Mouse (Mus musculus): ENCODE data around the gene Dkk1. TPM values are rescaled to one million over a fixed set of nuclear protein-coding genes. Genes with fewer than 3 reads are reported as not detected.

Dkk1 gene
- 2.8 and 3.6 TPM in 2 replicates for polyA plus RNA-seq (2014; fragmentation: Nextera tagmentation; extraction: Ambion mirVana)

GRCm38 (mm10) chr19:30549044-30549853, at the start of gene Dkk1:
Gene Dkk1 (minus strand): TSS chr19:30549665.
- peak within 1 kb of the TSS; percentile 43; the same call in 1 of the 2 replicates for H3K9ac ChIP-seq (replicated peaks; ENCODE audit: low read length)
- peak within 1 kb of the TSS; percentile 69 for H3K4me2 ChIP-seq (ENCODE audit: low read length)
- H3K9me3 ChIP-seq (ENCODE audit: control insufficient read depth, low read length): no peaks in the 10 kb centered on the region
- WGBS: under 1% methylated on average over 26 of the region's 26 CpGs
- H3K4me1 ChIP-seq (ENCODE audit: control insufficient read depth, insufficient read depth, low read length): peaks cover 13% of the 10 kb centered on the region
- ATAC-seq (ENCODE audit: low FRiP score, low TSS enrichment) (peak; percentile 67), DNase-seq (peak; percentile 84)
- H3K27me3 ChIP-seq (ENCODE audit: control insufficient read depth, insufficient read depth, low read length): peaks cover 35% of the 10 kb centered on the region; the same call in 1 of the 2 replicates
- H3K27ac ChIP-seq (replicated peaks; ENCODE audit: low read depth, low read length): peak within 1 kb of the TSS; percentile 52
- H3K4me3 ChIP-seq (replicated peaks; ENCODE audit: low read depth, low read length): peak within 1 kb of the TSS; percentile 36
- H3K36me3 ChIP-seq (ENCODE audit: control insufficient read depth, insufficient read depth, low read length): no peaks in the 10 kb centered on the region

- H3K4me1 ChIP-seq (ENCODE audit: control insufficient read depth, insufficient read depth, low read length): no peaks in the 10 kb centered on the region
- no peak for DNase-seq
- H3K36me3 ChIP-seq (ENCODE audit: control insufficient read depth, insufficient read depth, low read length): no peaks in the 10 kb centered on the region
- 69% methylated on average over 3 of the region's 3 CpGs for WGBS
- no peak overlapping the region for H3K27ac ChIP-seq (replicated peaks; ENCODE audit: low read depth, low read length)
- H3K9ac ChIP-seq (replicated peaks; ENCODE audit: low read length): no peak overlapping the region
- no peak overlapping the region for H3K4me2 ChIP-seq (ENCODE audit: low read length)
- no peaks in the 10 kb centered on the region for H3K9me3 ChIP-seq (ENCODE audit: control insufficient read depth, low read length)
- ATAC-seq (ENCODE audit: low FRiP score, low TSS enrichment): no peak
- no peaks in the 10 kb centered on the region for H3K27me3 ChIP-seq (ENCODE audit: control insufficient read depth, insufficient read depth, low read length)
- H3K4me3 ChIP-seq (replicated peaks; ENCODE audit: low read depth, low read length): no peak overlapping the region
Measured at GRCm38 (mm10) chr19:30586366-30586765, 36.9 kb upstream of the Dkk1 start.

GRCm38 (mm10) chr19:30564516-30564915, 15.1 kb upstream of the Dkk1 start:
- WGBS: 55% methylated on average over 6 of the region's 6 CpGs
- H3K4me3 ChIP-seq (replicated peaks; ENCODE audit: low read depth, low read length): no peak overlapping the region
- H3K4me2 ChIP-seq (ENCODE audit: low read length): no peak overlapping the region
- no peaks in the 10 kb centered on the region for H3K4me1 ChIP-seq (ENCODE audit: control insufficient read depth, insufficient read depth, low read length)
- no peaks in the 10 kb centered on the region for H3K9me3 ChIP-seq (ENCODE audit: control insufficient read depth, low read length)
- no peaks in the 10 kb centered on the region for H3K27me3 ChIP-seq (ENCODE audit: control insufficient read depth, insufficient read depth, low read length)
- H3K9ac ChIP-seq (replicated peaks; ENCODE audit: low read length): no peak overlapping the region
- no peak for DNase-seq
- no peak for ATAC-seq (ENCODE audit: low FRiP score, low TSS enrichment)
- no peaks in the 10 kb centered on the region for H3K36me3 ChIP-seq (ENCODE audit: control insufficient read depth, insufficient read depth, low read length)
- H3K27ac ChIP-seq (replicated peaks; ENCODE audit: low read depth, low read length): no peak overlapping the region

- DNase-seq: no peak
- Histone ChIP-seq H3K27me3 (ENCODE audit: control insufficient read depth, insufficient read depth, low read length) (no peaks in the 10 kb centered on the region), H3K4me3 (replicated peaks; ENCODE audit: low read depth, low read length) (no peak overlapping the region), H3K27ac (replicated peaks; ENCODE audit: low read depth, low read length) (no peak overlapping the region), H3K9ac (replicated peaks; ENCODE audit: low read length) (no peak overlapping the region), H3K4me1 (ENCODE audit: control insufficient read depth, insufficient read depth, low read length) (no peaks in the 10 kb centered on the region), H3K36me3 (ENCODE audit: control insufficient read depth, insufficient read depth, low read length) (no peaks in the 10 kb centered on the region), H3K4me2 (ENCODE audit: low read length) (no peak overlapping the region), H3K9me3 (ENCODE audit: control insufficient read depth, low read length) (no peaks in the 10 kb centered on the region)
- WGBS: 92% methylated on average over 3 of the region's 3 CpGs
- no peak for ATAC-seq (ENCODE audit: low FRiP score, low TSS enrichment)
Measured at GRCm38 (mm10) chr19:30563876-30564275, 14.4 kb upstream of the Dkk1 start.

- H3K27me3 ChIP-seq (ENCODE audit: control insufficient read depth, insufficient read depth, low read length): no peaks in the 10 kb centered on the region
- H3K9me3 ChIP-seq (ENCODE audit: control insufficient read depth, low read length): no peaks in the 10 kb centered on the region
- H3K4me3 ChIP-seq (replicated peaks; ENCODE audit: low read depth, low read length): no peak overlapping the region
- no peak overlapping the region for H3K4me2 ChIP-seq (ENCODE audit: low read length)
- no peak overlapping the region for H3K27ac ChIP-seq (replicated peaks; ENCODE audit: low read depth, low read length)
- DNase-seq (no peak), ATAC-seq (ENCODE audit: low FRiP score, low TSS enrichment) (no peak)
- H3K4me1 ChIP-seq (ENCODE audit: control insufficient read depth, insufficient read depth, low read length): no peaks in the 10 kb centered on the region
- H3K36me3 ChIP-seq (ENCODE audit: control insufficient read depth, insufficient read depth, low read length): no peaks in the 10 kb centered on the region
- H3K9ac ChIP-seq (replicated peaks; ENCODE audit: low read length): no peak overlapping the region
Measured at GRCm38 (mm10) chr19:30558024-30558423, 8.6 kb upstream of the Dkk1 start.

- H3K4me1 ChIP-seq (ENCODE audit: control insufficient read depth, insufficient read depth, low read length): peaks cover 7% of the 10 kb centered on the region
- H3K27ac ChIP-seq (replicated peaks; ENCODE audit: low read depth, low read length): no peak overlapping the region
- no peak overlapping the region for H3K9ac ChIP-seq (replicated peaks; ENCODE audit: low read length)
- peaks cover 2% of the 10 kb centered on the region; the same call in 1 of the 2 replicates for H3K27me3 ChIP-seq (ENCODE audit: control insufficient read depth, insufficient read depth, low read length)
- no peak overlapping the region for H3K4me3 ChIP-seq (replicated peaks; ENCODE audit: low read depth, low read length)
- peak; percentile 66 for ATAC-seq (ENCODE audit: low FRiP score, low TSS enrichment)
- H3K36me3 ChIP-seq (ENCODE audit: control insufficient read depth, insufficient read depth, low read length): no peaks in the 10 kb centered on the region
- under 1% methylated on average over 12 of the region's 12 CpGs for WGBS
- peak; percentile 89 for DNase-seq
- H3K4me2 ChIP-seq (ENCODE audit: low read length): peak overlapping the region; percentile 47
- no peaks in the 10 kb centered on the region for H3K9me3 ChIP-seq (ENCODE audit: control insufficient read depth, low read length)
Measured at GRCm38 (mm10) chr19:30554467-30554881, 5.0 kb upstream of the Dkk1 start.

GRCm38 (mm10) chr19:30553740-30554139, 4.3 kb upstream of the Dkk1 start:
- Histone ChIP-seq H3K27ac (replicated peaks; ENCODE audit: low read depth, low read length) (no peak overlapping the region), H3K4me2 (ENCODE audit: low read length) (no peak overlapping the region; the same call in 1 of the 2 replicates), H3K4me1 (ENCODE audit: control insufficient read depth, insufficient read depth, low read length) (peaks cover 13% of the 10 kb centered on the region), H3K4me3 (replicated peaks; ENCODE audit: low read depth, low read length) (no peak overlapping the region), H3K36me3 (ENCODE audit: control insufficient read depth, insufficient read depth, low read length) (no peaks in the 10 kb centered on the region), H3K9ac (replicated peaks; ENCODE audit: low read length) (no peak overlapping the region), H3K27me3 (ENCODE audit: control insufficient read depth, insufficient read depth, low read length) (peaks cover 9% of the 10 kb centered on the region; the same call in 1 of the 2 replicates), H3K9me3 (ENCODE audit: control insufficient read depth, low read length) (no peaks in the 10 kb centered on the region)
- DNase-seq: peak; percentile 52
- ATAC-seq (ENCODE audit: low FRiP score, low TSS enrichment): no peak
- WGBS: 3% methylated on average over 4 of the region's 4 CpGs

GRCm38 (mm10) chr19:30552260-30552659, 2.8 kb upstream of the Dkk1 start:
- Histone ChIP-seq H3K27ac (replicated peaks; ENCODE audit: low read depth, low read length) (no peak overlapping the region), H3K4me2 (ENCODE audit: low read length) (no peak overlapping the region), H3K27me3 (ENCODE audit: control insufficient read depth, insufficient read depth, low read length) (peaks cover 18% of the 10 kb centered on the region; the same call in 1 of the 2 replicates), H3K4me1 (ENCODE audit: control insufficient read depth, insufficient read depth, low read length) (peaks cover 13% of the 10 kb centered on the region), H3K9ac (replicated peaks; ENCODE audit: low read length) (no peak overlapping the region), H3K4me3 (replicated peaks; ENCODE audit: low read depth, low read length) (no peak overlapping the region), H3K9me3 (ENCODE audit: control insufficient read depth, low read length) (no peaks in the 10 kb centered on the region), H3K36me3 (ENCODE audit: control insufficient read depth, insufficient read depth, low read length) (no peaks in the 10 kb centered on the region)
- ATAC-seq (ENCODE audit: low FRiP score, low TSS enrichment) (no peak), DNase-seq (no peak)
- 69% methylated on average over 8 of the region's 8 CpGs for WGBS

All from midbrain, embryonic 14.5 days (tissue).